Mouse (Mus musculus): ENCODE results near the gene Exog. TPM values are rescaled to one million over a fixed set of nuclear protein-coding genes. Genes with fewer than 3 reads are reported as not detected.

Exog gene
- polyA plus RNA-seq, 2 experiments from 2014 or later, result 12.6 to 16.2 TPM

DNA sequence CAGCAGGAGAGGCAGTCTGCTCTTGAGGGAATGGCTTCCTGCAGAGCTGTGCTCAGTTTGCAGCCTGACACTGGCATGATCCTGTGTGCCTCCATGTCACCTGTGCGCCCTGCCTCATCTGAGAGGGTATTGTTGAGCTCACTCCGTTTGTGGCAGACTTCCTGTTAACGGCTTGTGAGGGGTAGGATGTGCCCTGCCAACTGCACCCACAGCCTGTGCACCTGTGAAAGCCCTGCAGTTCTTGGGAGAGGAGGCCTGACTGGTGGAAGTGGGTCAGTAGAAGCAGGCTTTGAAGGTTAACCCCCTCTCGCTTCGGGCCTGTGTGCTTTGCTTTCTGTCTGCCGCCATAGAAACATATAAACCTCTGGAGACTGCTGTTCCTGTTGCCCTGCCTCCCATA lies 20.3 kb downstream of the Exog start:
- no peak for ATAC-seq

- ATAC-seq, result no peak
These were observed 20.9 kb downstream of the Exog start for GRCm38 (mm10) chr9:119465595-119465994.

GRCm38 (mm10) chr9:119469691-119470353 lies 25.1 kb downstream of the Exog start:
- ATAC-seq, result no peak

GRCm38 (mm10) chr9:119472412-119472918 lies 27.7 kb downstream of the Exog start:
- no peak for ATAC-seq

DNA sequence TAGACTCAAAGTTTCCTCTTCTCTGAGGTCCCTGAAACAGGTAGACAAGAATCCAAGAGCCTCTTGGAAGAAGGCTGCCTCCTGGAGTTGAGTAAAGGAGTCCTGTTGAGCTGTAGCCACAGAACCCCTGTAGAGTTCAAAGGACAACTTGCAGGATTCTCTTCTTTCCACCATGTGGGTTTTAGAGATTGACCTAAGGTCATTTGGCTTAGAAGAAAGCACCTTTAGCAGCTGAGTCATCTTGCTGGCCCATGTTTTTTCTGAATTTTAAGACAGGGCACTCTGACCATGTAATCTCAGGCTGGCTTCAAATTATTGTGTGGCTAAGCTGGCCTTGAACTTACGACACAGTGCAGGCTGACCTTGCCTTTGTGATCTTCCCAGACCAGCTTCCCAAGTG lies 28.3 kb downstream of the Exog start:
- no peak for ATAC-seq

GRCm38 (mm10) chr9:119473608-119474164 lies 28.9 kb downstream of the Exog start:
- ATAC-seq, result no peak

GRCm38 (mm10) chr9:119474717-119475611 lies 30.2 kb downstream of the Exog start:
- ATAC-seq, result no peak

GRCm38 (mm10) chr9:119477754-119478153 lies 33.0 kb downstream of the Exog start:
- no peak for ATAC-seq

GRCm38 (mm10) chr9:119478345-119478744 lies 33.6 kb downstream of the Exog start:
- ATAC-seq, result no peak

DNA sequence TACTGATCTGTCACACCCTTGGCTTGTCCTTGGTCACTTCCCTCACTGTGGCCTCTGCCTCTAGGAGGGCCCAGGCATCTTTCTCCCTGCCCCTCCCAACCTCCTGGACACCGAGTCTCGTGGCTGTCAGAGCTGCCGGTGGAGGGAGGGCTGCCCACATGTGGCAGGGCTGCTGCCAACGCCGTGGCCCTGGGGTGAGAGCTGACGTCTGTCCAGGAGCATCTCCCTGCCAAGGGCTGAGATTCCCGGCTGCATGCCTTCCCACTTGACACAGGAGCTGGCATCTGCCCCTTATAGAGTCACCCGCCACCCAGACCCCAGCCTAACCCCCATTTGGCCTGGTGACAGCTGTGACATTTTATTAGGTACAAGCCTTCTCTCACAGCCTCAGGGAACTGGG lies 34.6 kb downstream of the Exog start:
- no peak for ATAC-seq

- ATAC-seq, result no peak
These were observed 36.9 kb downstream of the Exog start for GRCm38 (mm10) chr9:119481612-119482011.

DNA sequence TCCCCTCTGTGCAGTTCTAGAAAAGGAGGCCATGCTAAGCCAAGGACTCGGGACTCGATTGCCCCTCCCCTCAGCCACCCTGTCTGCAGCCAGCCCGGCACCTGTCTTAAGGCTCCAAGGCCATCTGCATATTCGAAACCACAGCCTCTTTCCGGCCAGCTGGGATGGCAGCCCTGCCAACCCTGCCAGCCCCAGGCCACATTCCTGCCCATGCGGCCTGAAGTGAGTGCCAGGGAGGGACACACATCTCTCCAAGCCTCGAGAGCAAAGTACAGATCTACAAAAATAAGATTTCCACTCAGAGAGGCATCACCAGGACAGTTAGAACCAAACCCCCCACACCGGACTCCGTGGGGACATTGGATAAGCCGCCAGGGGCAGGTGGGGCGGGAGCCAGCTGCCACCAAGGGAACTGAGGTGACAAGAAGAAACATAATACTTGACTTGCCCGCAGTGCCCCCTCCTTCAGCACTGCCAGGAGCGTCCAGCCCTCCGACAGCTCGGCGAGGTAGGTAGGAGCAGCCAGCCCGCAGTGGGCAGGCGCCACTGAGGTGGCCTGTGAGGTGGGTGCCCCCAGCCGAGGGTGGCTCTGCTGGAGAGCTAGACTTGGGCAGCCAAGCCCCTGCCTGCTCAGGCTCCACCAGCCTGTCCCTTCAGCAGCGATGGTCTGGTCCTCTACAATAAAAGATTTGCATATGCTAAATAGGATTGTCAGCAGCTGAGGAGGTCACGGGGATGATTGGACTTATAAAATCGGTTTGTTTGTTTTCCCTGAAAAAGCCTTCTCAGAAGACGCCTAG lies 39.0 kb downstream of the Exog start:
- ATAC-seq, result no peak

GRCm38 (mm10) chr9:119484420-119484819 lies 39.7 kb downstream of the Exog start:
- ATAC-seq, result no peak

DNA sequence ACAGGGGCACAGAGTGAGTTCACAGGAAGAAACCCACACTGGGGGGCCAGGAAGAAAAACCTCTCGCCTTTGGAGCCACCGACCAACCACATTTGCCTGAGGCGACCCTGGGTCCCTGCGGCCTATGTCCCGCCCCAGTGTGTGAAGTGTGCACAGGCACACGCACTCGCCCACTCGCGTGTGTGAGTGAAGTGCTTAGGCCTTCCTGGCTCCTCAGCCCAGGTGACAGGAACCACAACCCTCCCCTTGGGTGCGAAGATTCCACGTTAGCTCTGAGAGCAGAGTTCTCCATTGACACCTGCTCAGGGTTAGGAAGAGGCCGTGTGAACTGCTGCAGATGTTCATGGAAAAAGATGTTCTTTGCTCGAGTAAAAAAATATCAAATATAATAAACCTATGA lies 40.1 kb downstream of the Exog start:
- no peak for ATAC-seq

GRCm38 (mm10) chr9:119496354-119496753 lies 51.6 kb downstream of the Exog start:
- ATAC-seq, result no peak

DNA sequence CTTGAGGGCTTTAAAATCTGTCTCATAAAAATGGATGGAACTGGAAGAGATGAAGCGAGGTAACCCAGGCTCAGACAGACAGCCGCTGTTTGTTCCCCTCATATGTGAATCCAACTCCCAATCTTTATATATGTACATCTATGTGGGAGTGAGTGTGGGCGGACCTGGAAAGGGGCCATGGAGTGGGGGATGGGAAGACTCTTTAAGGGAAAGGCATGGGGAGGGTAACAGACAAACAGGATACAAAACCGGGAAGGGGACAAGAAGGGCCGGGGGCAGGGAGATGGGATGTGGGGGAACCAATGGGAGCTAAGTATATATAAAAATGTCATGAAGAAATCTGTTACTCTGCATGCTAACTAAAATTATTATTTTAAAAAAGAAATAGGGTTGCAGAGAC lies 52.2 kb downstream of the Exog start:
- no peak for ATAC-seq

DNA sequence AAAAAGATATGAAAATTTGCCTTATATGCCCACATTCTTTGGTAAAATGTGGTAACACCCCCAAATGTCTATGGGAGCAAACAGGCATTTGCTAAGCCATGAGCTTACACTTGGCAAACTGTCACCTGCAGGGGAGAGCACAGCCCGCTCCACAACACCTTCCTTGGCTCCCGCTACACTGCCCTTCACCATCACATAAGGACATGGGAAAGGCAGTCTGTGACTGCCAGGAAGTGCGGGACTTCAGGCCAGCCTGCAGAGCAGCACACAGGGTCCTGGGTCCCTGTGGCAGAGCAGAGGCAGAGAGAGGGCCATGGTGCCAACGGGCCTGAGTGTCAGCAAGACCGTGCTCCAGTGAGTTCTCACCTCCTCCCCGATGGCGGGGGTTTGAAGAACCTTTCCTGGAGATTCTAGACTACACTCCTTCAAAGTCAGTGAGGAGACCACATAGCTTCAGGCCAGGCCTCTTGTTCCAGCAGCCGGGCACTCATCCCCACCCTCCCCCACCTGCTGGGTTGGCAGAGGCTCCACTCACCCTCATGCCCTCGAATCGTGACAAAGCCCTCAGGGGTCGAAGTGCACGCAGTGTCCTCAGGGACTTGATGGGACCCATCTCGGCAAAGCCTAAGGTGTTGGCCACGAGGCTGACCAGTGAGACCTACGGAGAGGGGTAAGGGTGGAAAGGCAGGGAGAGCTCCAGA lies 53.0 kb downstream of the Exog start:
- no peak for ATAC-seq

GRCm38 (mm10) chr9:119498247-119498607 lies 53.5 kb downstream of the Exog start:
- no peak for ATAC-seq

DNA sequence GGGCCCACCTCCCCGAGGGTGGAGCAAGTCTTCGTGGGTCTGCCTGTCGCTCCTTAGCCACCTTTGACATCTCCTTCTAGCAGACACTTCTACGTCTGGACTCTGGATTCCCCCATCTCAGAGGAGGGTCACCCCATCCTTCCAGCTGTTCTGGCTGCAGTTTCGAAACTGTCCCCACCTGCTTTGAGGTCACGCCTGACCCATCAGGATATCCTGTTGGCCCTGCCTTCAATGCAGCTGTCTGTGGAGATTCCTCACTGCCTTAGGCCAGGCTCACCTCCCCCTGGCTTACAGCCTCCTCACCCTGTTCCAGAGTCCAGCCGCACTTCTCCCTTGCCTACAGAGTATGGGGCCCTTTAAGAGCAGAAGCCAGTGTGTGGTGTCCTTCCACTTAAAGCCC lies 54.1 kb downstream of the Exog start:
- ATAC-seq, result no peak

- ATAC-seq, result no peak
These were observed 58.9 kb downstream of the Exog start for GRCm38 (mm10) chr9:119503613-119504012.

DNA sequence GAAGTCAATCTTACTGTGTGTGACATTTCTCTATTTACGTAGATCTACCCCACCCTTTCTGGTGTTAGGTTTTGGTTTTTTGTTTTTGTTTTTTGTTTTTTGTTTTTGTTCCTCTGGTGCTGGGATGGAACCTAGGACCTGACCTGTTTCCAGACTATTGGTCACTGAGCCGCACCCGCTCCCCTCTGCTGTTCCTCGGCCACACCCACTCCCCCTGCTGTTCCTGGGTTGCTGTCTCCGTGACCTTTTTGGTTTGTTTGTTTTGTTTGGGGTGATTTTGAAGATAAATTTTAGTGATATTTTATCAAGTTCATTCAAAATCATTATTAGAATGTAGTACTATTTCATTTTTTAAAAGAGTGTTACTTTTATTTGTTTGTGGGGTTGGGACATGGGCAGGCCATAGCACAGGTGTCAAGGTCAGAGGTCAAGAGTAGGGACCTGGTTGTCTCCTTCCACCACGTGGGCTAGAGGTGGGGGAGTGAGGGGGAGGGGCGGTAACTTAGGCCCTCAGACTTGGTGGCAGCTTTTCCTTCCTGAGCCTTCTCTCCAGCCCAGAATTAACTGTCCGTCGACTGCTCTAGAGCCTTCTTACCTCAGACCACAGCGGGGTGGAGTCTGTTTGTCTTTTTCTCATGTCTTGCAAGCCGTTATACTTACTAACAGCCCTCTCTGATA lies 60.4 kb downstream of the Exog start:
- no peak for ATAC-seq

DNA sequence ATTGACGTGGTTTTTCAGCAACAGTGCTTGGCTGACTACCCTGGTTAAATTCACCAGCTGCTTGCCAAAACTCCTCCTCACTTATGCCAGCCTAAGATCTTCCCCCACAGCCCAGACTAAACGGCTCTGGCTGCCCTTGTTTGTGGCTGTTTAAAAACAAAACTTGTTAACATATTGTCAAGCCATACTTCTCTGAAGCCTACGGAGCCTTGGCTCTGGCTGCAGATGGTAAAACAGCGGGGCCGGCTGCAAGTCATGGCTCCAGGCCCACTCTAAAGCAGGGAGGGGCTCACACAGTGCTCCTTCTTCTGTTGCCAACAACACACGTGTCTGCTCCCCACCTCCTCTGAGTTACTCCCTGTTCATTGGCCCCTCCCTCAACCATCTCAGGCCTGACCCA lies 66.2 kb downstream of the Exog start:
- ATAC-seq, result no peak
